Mouse (Mus musculus) brain, embryonic 14.5 days (tissue): ENCODE data around the gene Zfp775.

Source experiments
- CTCF ChIP-seq: fragments of 200-500 bp; IDR thresholded peaks from 2 replicates; pipeline ENCODE4 v1.5.1; 2012; ENCODE audit warnings: inconsistent platforms, mild to moderate bottlenecking, moderate library complexity, borderline replicate concordance; ENCODE audit not compliant: insufficient read depth, insufficient read length; ENCODE audit errors: extremely low read depth
- POLR2A ChIP-seq: fragments of 200-500 bp; IDR thresholded peaks from 2 replicates; pipeline ENCODE4 v1.6.1; 2012; ENCODE audit warnings: mild to moderate bottlenecking, inconsistent platforms, borderline replicate concordance; ENCODE audit not compliant: poor library complexity, insufficient read depth, insufficient read length, severe bottlenecking; ENCODE audit errors: extremely low read depth

DNA sequence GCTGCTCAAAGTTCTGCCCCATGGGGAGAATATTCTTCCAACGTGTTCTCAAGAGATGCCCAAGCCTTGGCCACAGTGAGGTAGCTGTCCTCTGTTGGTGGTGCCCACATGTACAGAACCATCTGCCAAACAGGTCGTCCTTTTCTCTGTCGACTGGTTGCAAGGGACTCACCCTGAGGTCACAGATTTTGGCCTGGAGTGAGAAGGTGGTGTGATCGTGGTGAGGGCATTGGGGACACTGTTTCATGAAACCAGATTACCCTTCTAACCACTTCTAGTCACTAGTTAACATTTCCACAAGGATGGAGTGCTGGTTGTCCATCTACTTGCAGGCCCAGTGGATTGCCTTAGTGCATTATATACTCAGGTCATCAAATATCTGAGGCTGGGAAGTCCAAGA, 46.9 kb downstream of the Zfp775 start:
- TF ChIP-seq CTCF (no peak), POLR2A (no peak)
